In genomic region chr1:61552577-61553517, GRCm38 (mm10) we compare ENCODE assay signal across 8 mouse cellular contexts.
DNase-seq lines count a peak whose midpoint lies in the region; ATAC-seq and TF ChIP-seq lines count a peak whose summit lies in the region.

No protein-coding gene starts in this region.

- H3K27ac ChIP-seq in midbrain, embryonic 13.5 days, result peak overlapping the region; percentile 51
- H3K27ac ChIP-seq in midbrain, embryonic 10.5 days (replicated peaks), result no peak overlapping the region
- H3K27ac ChIP-seq in thymus, adult 2 months (ENCODE audit: control insufficient read depth, insufficient read depth, low read length), result no peak overlapping the region

- ATAC-seq in midbrain, embryonic 13.5 days, result peak; percentile 83
- ATAC-seq in erythroid progenitor cell, adult 5-6 weeks (replicated peaks; ENCODE audit: low FRiP score, poor library complexity, severe bottlenecking), result no peak

- TF ChIP-seq CTCF in thymus, adult 2 months (IDR thresholded peaks at IDR 0.05; ENCODE audit: borderline replicate concordance, control insufficient read depth, extremely low read depth, insufficient read depth, low read length, poor library complexity), result no peak

- no peaks in the 10 kb centered on the region for H3K36me3 ChIP-seq in midbrain, embryonic 13.5 days
- no peaks in the 10 kb centered on the region for H3K36me3 ChIP-seq in midbrain, embryonic 10.5 days
- no peaks in the 10 kb centered on the region for H3K36me3 ChIP-seq in thymus, adult 2 months (ENCODE audit: control insufficient read depth, insufficient read depth, low read length)

- no peak for TF ChIP-seq POLR2A in thymus, adult 2 months (IDR thresholded peaks at IDR 0.05; ENCODE audit: control insufficient read depth, extremely low read depth, insufficient read depth, low read length, poor library complexity)

- no peaks in the 10 kb centered on the region for H3K27me3 ChIP-seq in midbrain, embryonic 13.5 days
- no peaks in the 10 kb centered on the region for H3K27me3 ChIP-seq in midbrain, embryonic 10.5 days (ENCODE audit: low read depth, poor library complexity, severe bottlenecking)
- no peaks in the 10 kb centered on the region for H3K27me3 ChIP-seq in thymus, adult 2 months (ENCODE audit: control insufficient read depth, insufficient read depth, low read length)

- H3K9ac ChIP-seq in midbrain, embryonic 13.5 days (replicated peaks), result no peak overlapping the region

- 79% methylated on average over 21 of the region's 21 CpGs for WGBS in midbrain, embryonic 13.5 days
- 93% methylated on average over 21 of the region's 21 CpGs for WGBS in midbrain, embryonic 10.5 days
- WGBS in thymus, adult 2 months, result 94% methylated on average over 21 of the region's 21 CpGs

- H3K9me3 ChIP-seq in midbrain, embryonic 13.5 days, result no peaks in the 10 kb centered on the region
- no peaks in the 10 kb centered on the region for H3K9me3 ChIP-seq in midbrain, embryonic 10.5 days (replicated peaks)

- H3K4me2 ChIP-seq in midbrain, embryonic 13.5 days (replicated peaks), result no peak overlapping the region

- no peak overlapping the region for H3K4me3 ChIP-seq in midbrain, embryonic 13.5 days (replicated peaks)
- H3K4me3 ChIP-seq in midbrain, embryonic 10.5 days, result no peak overlapping the region
- no peak overlapping the region for H3K4me3 ChIP-seq in thymus, adult 2 months (ENCODE audit: control insufficient read depth, insufficient read depth, low read length)

- DNase-seq in embryo, embryonic 11 days, result peak; percentile 16
- DNase-seq in embryo, embryonic 9.5 days (ENCODE audit: extremely low spot score), result no peak
- DNase-seq in midbrain, embryonic 10.5 days (ENCODE audit: low spot score), result no peak
- DNase-seq in kidney, adult 9 months, result peak; percentile 11
- peak; percentile 49 for DNase-seq in lung, postnatal 36 days
- DNase-seq in thymus, adult 2 months, result no peak

- H3K4me1 ChIP-seq in midbrain, embryonic 13.5 days (replicated peaks), result 0 out of 2 replicates have a peak, but pooled peaks cover 4% of the 10 kb centered on the region
- H3K4me1 ChIP-seq in midbrain, embryonic 10.5 days, result no peaks in the 10 kb centered on the region
- H3K4me1 ChIP-seq in thymus, adult 2 months (replicated peaks; ENCODE audit: control insufficient read depth, insufficient read depth, low read length), result no peaks in the 10 kb centered on the region

Comparison
In these comparisons a context has a peak if more than half of its experiments do, and no peak if none do; other contexts are left out.
1. DNase-seq: peak in embryo, embryonic 11 days (single experiment), kidney, adult 9 months (single experiment) and lung, postnatal 36 days (single experiment); none in embryo, embryonic 9.5 days (single experiment), midbrain, embryonic 10.5 days (single experiment) and thymus, adult 2 months (single experiment).